Mouse (Mus musculus) frontal cortex, adult 2 months (tissue): ENCODE results near the gene Gm13889. TPM values are rescaled to one million over a fixed set of nuclear protein-coding genes. Genes with fewer than 3 reads are reported as not detected.

ENCODE experiments used
- DNase-seq, 2 experiments: peaks; one replicate each; pipeline ENCODE4 v3.0.0; 2022; ENCODE audit warnings: low spot score in 1 of 2; ENCODE audit errors: extremely low spot score in 1 of 2
- polyA plus RNA-seq: library from polyadenylated mRNA; depleted of rRNA; stranded (reverse); fragments of >200 nt; gene quantifications from 2 replicates; pipeline ENCODE4 v1.2.3, GENCODE M21; 2012; rRNA removed

The Gm13889 gene
- polyA plus RNA-seq = 77.9 and 109 TPM in 2 replicates

GRCm38 (mm10) chr2:93956908-93957784 is at the start of gene Gm13889:
TSS of gene Gm13889 (minus strand) at chr2:93957201.
- peak in 1 of 2 experiments; percentile 88 for DNase-seq

- DNase-seq = peak; percentile 63 to 96
These were observed 45.3 kb upstream of the Gm13889 start for GRCm38 (mm10) chr2:94002331-94002730.

- no peak for DNase-seq
These were observed 44.9 kb upstream of the Gm13889 start for GRCm38 (mm10) chr2:94001918-94002317.

DNA sequence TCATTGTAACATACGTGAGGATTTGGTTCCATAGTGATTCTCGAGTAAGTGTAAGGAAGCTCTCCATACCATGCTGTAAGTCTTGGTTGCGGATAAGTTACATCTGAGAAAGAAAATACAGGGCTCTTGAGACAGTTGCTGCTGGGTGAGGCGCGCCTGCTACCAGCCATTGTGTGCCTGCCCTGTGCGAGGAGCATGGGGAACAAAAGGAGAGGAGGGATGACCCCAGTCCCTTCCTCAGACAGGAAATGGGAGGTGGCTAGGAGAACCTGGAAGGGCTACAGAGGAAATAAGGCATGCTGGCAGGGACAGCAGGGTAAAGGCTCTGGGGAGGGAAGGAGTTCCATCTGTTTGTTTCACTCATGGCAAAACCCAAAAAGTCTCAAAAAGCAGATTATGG is 44.4 kb upstream of the Gm13889 start:
- no peak for DNase-seq

- DNase-seq = no peak
These were observed 39.3 kb upstream of the Gm13889 start, which contains the start of gene Gm27027 for GRCm38 (mm10) chr2:93996254-93996653. TSS of gene Gm27027 (minus strand) at chr2:93996354.

- no peak for DNase-seq
These were observed 35.8 kb upstream of the Gm13889 start for GRCm38 (mm10) chr2:93992810-93993209.

- peak in 1 of 2 experiments; percentile 61 for DNase-seq
These were observed 35.3 kb upstream of the Gm13889 start for GRCm38 (mm10) chr2:93992259-93992658.

GRCm38 (mm10) chr2:93991336-93991735 is 34.3 kb upstream of the Gm13889 start:
- DNase-seq = no peak

DNA sequence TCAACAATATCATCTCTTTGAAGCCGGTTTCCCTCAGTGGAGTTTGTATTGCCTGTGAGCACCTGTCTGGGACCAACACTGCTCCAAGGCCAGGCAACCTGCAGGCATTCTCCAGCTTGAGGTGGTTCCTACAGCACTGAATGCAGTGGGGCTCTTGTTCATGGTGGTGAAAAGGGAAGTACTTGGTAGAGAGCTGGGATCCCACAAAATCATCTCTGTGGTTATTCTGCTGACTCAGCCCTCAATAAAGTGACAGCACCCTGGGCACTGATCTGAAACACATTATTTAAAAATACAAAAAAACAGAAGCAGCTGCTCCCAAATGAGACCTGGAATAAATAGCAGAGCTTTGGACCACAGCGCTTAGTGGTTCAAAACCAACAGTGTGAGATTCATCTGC is 31.4 kb upstream of the Gm13889 start:
- DNase-seq = no peak

DNA sequence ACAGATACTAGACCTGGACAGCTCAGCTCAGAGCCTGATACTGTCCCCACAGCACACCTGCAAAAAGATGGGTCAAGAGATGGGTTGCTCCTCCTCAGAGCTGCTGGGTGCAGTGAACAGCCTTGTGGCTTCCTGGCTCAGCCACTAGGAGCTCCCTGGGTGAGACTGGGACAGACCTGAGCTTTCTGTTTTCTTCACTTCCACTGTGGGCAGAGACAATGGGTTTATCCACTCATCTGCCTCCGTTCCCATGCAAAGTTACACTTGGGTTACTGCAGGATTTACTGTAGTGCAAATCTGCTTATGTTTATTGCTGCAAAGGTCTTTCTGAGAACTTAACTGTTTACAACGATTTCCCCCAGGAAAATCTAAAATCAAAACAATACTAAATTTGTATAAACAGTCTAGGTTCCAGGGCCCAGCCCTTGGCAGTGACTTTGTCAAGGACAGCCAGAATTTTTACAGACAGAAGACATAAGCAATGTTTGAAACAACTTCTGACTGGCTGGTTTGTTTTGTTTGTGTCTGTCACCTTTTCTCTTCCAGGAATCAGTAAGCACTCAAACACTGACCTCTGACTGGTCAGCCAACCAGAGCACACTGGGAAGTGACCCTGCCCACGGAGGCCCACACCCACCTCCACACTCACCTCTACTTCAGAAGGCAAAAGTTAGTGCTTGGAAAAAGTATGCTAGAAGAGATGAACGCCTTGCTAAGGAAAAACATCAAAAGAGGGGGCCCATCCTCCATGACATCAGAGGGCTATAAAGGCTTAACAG is 25.6 kb upstream of the Gm13889 start:
- no peak for DNase-seq

DNA sequence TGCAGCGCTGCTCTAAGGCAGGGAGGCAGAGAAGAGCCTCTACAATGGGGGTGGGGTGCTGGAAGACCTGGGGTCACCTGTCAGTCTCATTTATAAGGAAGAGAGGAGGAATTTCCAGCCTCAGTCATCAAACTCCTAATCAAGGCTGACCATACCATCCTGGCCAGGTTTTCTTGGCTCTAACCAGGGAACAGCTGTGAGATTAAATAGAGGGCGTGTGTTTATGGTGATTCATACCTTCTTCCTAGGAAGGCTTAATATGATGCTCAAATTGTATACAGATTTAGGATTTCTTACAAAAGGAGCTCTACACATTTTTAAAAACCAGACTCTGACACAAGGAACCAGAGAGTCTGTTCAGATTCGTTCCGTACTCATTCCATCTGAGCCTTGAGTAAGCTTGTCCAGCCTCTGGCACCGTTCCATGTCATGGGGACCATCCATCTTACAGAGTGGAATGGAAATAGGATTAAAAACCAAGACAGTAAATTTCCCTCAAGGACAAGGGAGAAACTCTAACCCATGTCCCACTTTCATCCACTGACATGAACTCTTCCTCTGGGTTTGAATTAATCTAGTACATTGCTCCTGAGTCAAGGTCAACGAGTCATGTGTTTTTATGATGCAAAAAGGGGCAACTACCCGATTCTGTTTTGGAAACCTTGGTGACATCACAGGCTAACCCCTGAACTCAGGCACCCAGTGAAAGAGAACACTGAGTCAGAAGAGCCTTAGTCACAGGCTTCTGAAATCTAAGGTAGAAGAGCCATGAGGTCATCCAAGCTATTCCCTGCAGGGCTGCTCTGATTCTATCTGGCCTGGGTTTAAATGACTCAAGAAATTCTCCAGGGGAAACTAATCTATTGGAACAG is 22.5 kb upstream of the Gm13889 start:
- DNase-seq = no peak

GRCm38 (mm10) chr2:93976436-93977252 is 19.6 kb upstream of the Gm13889 start:
- DNase-seq = peak in 1 of 2 experiments; percentile 63

GRCm38 (mm10) chr2:93975526-93976435 is 18.8 kb upstream of the Gm13889 start:
- DNase-seq = no peak

DNA sequence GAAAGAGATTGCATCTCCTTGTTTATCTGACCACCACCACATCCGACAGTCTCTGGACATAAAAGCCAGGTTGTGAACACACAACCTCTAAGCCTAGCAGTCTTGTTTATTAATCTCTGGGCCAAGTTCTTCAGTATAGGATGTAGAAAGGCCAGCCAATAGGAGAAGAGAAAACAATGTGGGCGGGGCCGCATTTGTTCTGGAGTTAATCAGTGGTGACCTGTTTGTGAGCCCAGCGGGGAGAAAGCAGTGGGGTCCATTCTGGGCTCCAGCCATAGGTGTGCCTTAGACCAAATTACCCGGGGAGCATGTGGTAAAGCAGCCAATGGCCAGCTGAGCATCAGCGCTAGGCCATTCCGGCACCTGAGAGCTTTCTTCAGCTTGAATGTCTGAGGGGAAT is 18.0 kb upstream of the Gm13889 start:
- DNase-seq = no peak

- no peak for DNase-seq
These were observed 14.6 kb upstream of the Gm13889 start for GRCm38 (mm10) chr2:93971647-93972046.

- no peak for DNase-seq
These were observed 7.6 kb upstream of the Gm13889 start for GRCm38 (mm10) chr2:93964494-93965160.

- DNase-seq = no peak
These were observed 6.8 kb upstream of the Gm13889 start for GRCm38 (mm10) chr2:93963802-93964201.

- no peak for DNase-seq
These were observed 4.7 kb upstream of the Gm13889 start for GRCm38 (mm10) chr2:93961716-93962115.
